Mouse (Mus musculus) myocyte (in vitro differentiated cells): ENCODE results near the gene Acvr2b.

Experiments used
- CEBPB ChIP-seq: IDR thresholded peaks from 2 replicates; pipeline ENCODE4 v1.6.1; 2011; ENCODE audit warnings: mild to moderate bottlenecking, moderate library complexity; ENCODE audit not compliant: poor library complexity, insufficient read depth, severe bottlenecking
- SRF ChIP-seq: IDR thresholded peaks from one replicate; pipeline ENCODE4 v1.6.1; 2011; ENCODE audit warnings: low read depth; ENCODE audit not compliant: control insufficient read depth, insufficient read length

GRCm38 (mm10) chr9:119426483-119426882 lies 24.6 kb downstream of the Acvr2b start:
- TF ChIP-seq CEBPB (no peak), SRF (no peak)
